Mouse (Mus musculus) heart, postnatal 10 days (tissue): ENCODE measurements at regions not wholly inside any gene's neighbourhood (a gene's known extent, or its start where the extent isn't known, plus 50 kb on each side); places are given as distances from the start of the nearest gene placed in this dataset.

Source experiments
- DNase-seq, 2 experiments: peaks; one replicate each; pipeline ENCODE4 v3.0.0; 2021
- intact Hi-C: fragments of 180-260 bp; cut with DNase I; formaldehyde crosslinking; loops from one replicate; pipeline ENCODE4 v1.15.1; 2025

GRCm38 (mm10) chr3:56302346-56303185, 119.1 kb upstream of the Nbea start:
- no peak for DNase-seq
- intact Hi-C loops = no loop called here

GRCm38 (mm10) chr3:56300769-56301168, 117.3 kb upstream of the Nbea start:
- intact Hi-C loops = no loop called here
- DNase-seq = no peak

GRCm38 (mm10) chr3:56295578-56295977, 112.1 kb upstream of the Nbea start:
- intact Hi-C loops = no loop called here
- no peak for DNase-seq

GRCm38 (mm10) chr3:56281507-56281906, 98.0 kb upstream of the Nbea start:
- DNase-seq = no peak
- intact Hi-C loops = no loop called here

- intact Hi-C loops = no loop called here
- no peak for DNase-seq
Observed at GRCm38 (mm10) chr3:56280330-56280957, 96.9 kb upstream of the Nbea start.

- DNase-seq = no peak
Observed at GRCm38 (mm10) chr3:56272587-56272986, 89.1 kb upstream of the Nbea start.

GRCm38 (mm10) chr3:56270241-56270830, 86.8 kb upstream of the Nbea start:
- peak; percentile 19 to 21 for DNase-seq
- intact Hi-C loops = no loop called here

More at GRCm38 (mm10) chr3:56272587-56272986, 89.1 kb upstream of the Nbea start:
- intact Hi-C loops = no loop called here

GRCm38 (mm10) chr3:56261800-56262561, 78.5 kb upstream of the Nbea start:
- DNase-seq = no peak
- intact Hi-C loops = no loop called here

- DNase-seq = no peak
- intact Hi-C loops = no loop called here
Observed at GRCm38 (mm10) chr3:56256271-56256670, 72.8 kb upstream of the Nbea start.

GRCm38 (mm10) chr3:56244370-56244769, 60.9 kb upstream of the Nbea start:
- DNase-seq = no peak
- intact Hi-C loops = no loop called here

- intact Hi-C loops = no loop called here
- no peak for DNase-seq
Observed at GRCm38 (mm10) chr3:56238228-56238627, 54.7 kb upstream of the Nbea start.

- no peak for DNase-seq
- intact Hi-C loops = no loop called here
Observed at GRCm38 (mm10) chr3:56236163-56236562, 52.7 kb upstream of the Nbea start.
